In genomic region chr12:26289200-26289599, GRCm38 (mm10) we compare ENCODE assay signal across 17 mouse cellular contexts.
DNase-seq lines count a peak whose midpoint lies in the region; ATAC-seq lines count a peak whose summit lies in the region.
"Had no signal": no experiment of that assay in that cellular context is flagged by ENCODE, and none has a peak within 500 bp of the region (broad histone marks: within the 10 kb centered on the region; RNA-seq: fewer than 3 reads in every experiment).

No protein-coding gene starts in this region.

- peak; percentile 42; the same call in 1 of the 2 replicates for ATAC-seq in common myeloid progenitor, adult 5-6 weeks (replicated peaks; ENCODE audit: low read depth, poor library complexity, severe bottlenecking)
- ATAC-seq in granulocyte monocyte progenitor cell, adult 5-6 weeks (replicated peaks; ENCODE audit: poor library complexity, severe bottlenecking): peak; percentile 56; the same call in 1 of the 2 replicates
- peak; percentile 52; the same call in 1 of the 2 replicates for ATAC-seq in megakaryocyte progenitor cell, adult 5-6 weeks (replicated peaks; ENCODE audit: poor library complexity)
- ATAC-seq: forebrain, embryonic 13.5 days; forebrain, embryonic 15.5 days; forebrain, postnatal 0 days had no signal

- DNase-seq in left cerebral cortex, adult 8-10 months (ENCODE audit: low spot score in 2 of 2): no peak
- DNase-seq in right cerebral cortex, postnatal 10 days (ENCODE audit: low spot score in 2 of 2): no peak
- DNase-seq: adrenal gland, adult 2 months; adrenal gland, postnatal 10 days; adrenal gland, postnatal 25 days; cerebellum, adult 11 months; cerebellum, adult 18-20 months; cerebellum, adult 8-10 months; cerebellum, adult 9-11 months; cerebellum, postnatal 14 days; cerebellum, postnatal 36 days; forebrain, postnatal 0 days had no signal
